Mouse (Mus musculus) stomach, postnatal 0 days (tissue): ENCODE results near the gene Susd4. TPM values are rescaled to one million over a fixed set of nuclear protein-coding genes. Genes with fewer than 3 reads are reported as not detected.
A peak's percentile ranks its signal among the peaks of the same experiment; 100 is the strongest.

Experiments
- ATAC-seq: fragments of 200-750 bp; cut with Nextera tagmentation; 2 replicates; pipeline ENCODE4 v1.8.0; 2017; ENCODE audit not compliant: low FRiP score, low TSS enrichment
- DNase-seq: peaks from one replicate; pipeline ENCODE4 v3.0.0-alpha.2; 2016; ENCODE audit warnings: low spot score
- H3K27ac ChIP-seq: fragments of 300-500 bp; sonication (generic); replicated peaks from 2 replicates; pipeline ENCODE4 v1.5.1; 2014; ENCODE audit warnings: mild to moderate bottlenecking, control low read depth
- H3K27me3 ChIP-seq: fragments of 300-500 bp; sonication (generic); 2 replicates; pipeline ENCODE4 v1.6.1; 2014; ENCODE audit warnings: low read length; ENCODE audit not compliant: control insufficient read depth, insufficient read depth
- H3K36me3 ChIP-seq: fragments of 300-500 bp; sonication (generic); 2 replicates; pipeline ENCODE4 v1.6.1; 2014; ENCODE audit warnings: low read length, mixed read lengths; ENCODE audit not compliant: control insufficient read depth, insufficient read depth
- H3K4me1 ChIP-seq: fragments of 300-500 bp; sonication (generic); replicated peaks from 2 replicates; pipeline ENCODE4 v1.6.1; 2014; ENCODE audit warnings: antibody characterized with exemption; ENCODE audit not compliant: control insufficient read depth, insufficient read depth
- H3K4me2 ChIP-seq: fragments of 300-500 bp; sonication (generic); replicated peaks from 2 replicates; pipeline ENCODE4 v1.6.1; 2014; ENCODE audit warnings: low read depth, mild to moderate bottlenecking, control low read depth, moderate library complexity
- H3K4me3 ChIP-seq: fragments of 300-500 bp; sonication (generic); 2 replicates; pipeline ENCODE4 v1.5.1; 2014; ENCODE audit warnings: low read depth, low read length, control low read depth
- H3K9ac ChIP-seq: fragments of 300-500 bp; sonication (generic); 2 replicates; pipeline ENCODE4 v1.6.1; 2014; ENCODE audit warnings: mild to moderate bottlenecking, low read length, control low read depth, mixed read lengths
- H3K9me3 ChIP-seq: fragments of 300-500 bp; sonication (generic); 2 replicates; pipeline ENCODE4 v1.6.1; 2016; ENCODE audit warnings: low read length; ENCODE audit not compliant: control insufficient read depth
- CTCF ChIP-seq: IDR thresholded peaks from 2 replicates; pipeline ENCODE4 v1.5.1; 2016; ENCODE audit warnings: antibody characterized with exemption, low read depth, mild to moderate bottlenecking, moderate library complexity
- EP300 ChIP-seq: optimal IDR thresholded peaks from 2 replicates; pipeline ENCODE3; 2016; ENCODE audit warnings: antibody characterized with exemption
- WGBS: fragments of 180-500 bp; shearing (Covaris S2); extraction: QIAGEN DNeasy Blood & Tissue Kit; methylation state at CpG from one replicate; pipeline ENCODE4 v1.1.7; 2014; 5-methylcytosine and 5-hydroxymethylcytosine counted together
- polyA plus RNA-seq: library from polyadenylated mRNA; unstranded; fragments of >200 nt; fragmentation: Nextera tagmentation; extraction: Ambion mirVana; gene quantifications from 2 replicates; pipeline ENCODE4 v1.2.1, GENCODE M21; 2015

Susd4 gene
- polyA plus RNA-seq, 1 experiment from 2014 or later = 8.2 TPM

GRCm38 (mm10) chr1:182927878-182928851 is 164.5 kb downstream of the Susd4 start:
- 66% methylated on average over 19 of the region's 19 CpGs for WGBS
- no peaks in the 10 kb centered on the region for H3K9me3 ChIP-seq
- no peak overlapping the region for H3K4me2 ChIP-seq
- H3K27ac ChIP-seq = no peak overlapping the region
- TF ChIP-seq CTCF = no peak
- TF ChIP-seq EP300 = no peak
- H3K4me1 ChIP-seq = no peaks in the 10 kb centered on the region
- no peak overlapping the region for H3K9ac ChIP-seq
- H3K4me3 ChIP-seq = no peak overlapping the region
- DNase-seq (no peak), ATAC-seq (no peak)
- H3K27me3 ChIP-seq = no peaks in the 10 kb centered on the region
- H3K36me3 ChIP-seq = no peaks in the 10 kb centered on the region

- Histone ChIP-seq H3K4me2 (no peak overlapping the region), H3K27ac (no peak overlapping the region), H3K4me1 (no peaks in the 10 kb centered on the region), H3K4me3 (no peak overlapping the region), H3K9me3 (no peaks in the 10 kb centered on the region), H3K27me3 (no peaks in the 10 kb centered on the region), H3K9ac (no peak overlapping the region), H3K36me3 (no peaks in the 10 kb centered on the region)
- TF ChIP-seq CTCF = no peak
- no peak for TF ChIP-seq EP300
- no peak for ATAC-seq
- WGBS = 42% methylated on average over 6 of the region's 6 CpGs
- DNase-seq = no peak
Measured at GRCm38 (mm10) chr1:182935469-182935868, 171.8 kb downstream of the Susd4 start.

DNA sequence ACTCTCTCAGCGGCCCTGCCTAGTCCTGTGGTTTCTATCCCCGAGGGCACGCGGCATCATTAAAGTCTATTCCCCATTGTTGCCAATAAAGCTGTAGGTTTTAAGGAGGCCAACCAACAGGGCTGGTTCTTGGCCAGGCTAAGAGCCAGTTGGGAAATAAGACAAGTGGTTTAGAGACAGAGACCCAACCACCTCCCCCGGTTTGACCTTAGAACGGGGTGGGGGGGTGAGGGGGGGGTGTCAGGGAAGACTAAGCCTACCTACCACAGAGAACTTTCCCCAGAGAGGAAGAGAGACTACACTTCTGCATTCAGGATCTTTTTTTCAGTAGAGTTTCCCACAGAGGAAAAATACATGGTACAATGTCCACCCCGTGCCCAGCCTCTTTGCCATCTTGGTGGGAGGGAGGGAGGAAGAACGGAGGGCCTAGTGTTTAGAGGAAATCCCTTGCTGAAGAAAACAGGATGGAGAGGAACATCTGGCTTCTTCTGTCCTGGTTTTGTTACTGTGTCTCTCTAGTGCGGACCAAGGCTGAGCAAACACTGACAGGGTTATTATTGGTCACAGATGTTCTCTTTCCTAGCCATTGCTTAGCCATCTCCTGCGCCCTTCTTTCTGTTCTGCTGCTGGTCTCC is 173.9 kb downstream of the Susd4 start:
- H3K4me3 ChIP-seq = no peak overlapping the region
- no peak for DNase-seq
- no peaks in the 10 kb centered on the region for H3K4me1 ChIP-seq
- no peak for TF ChIP-seq CTCF
- no peaks in the 10 kb centered on the region for H3K36me3 ChIP-seq
- H3K4me2 ChIP-seq = no peak overlapping the region
- ATAC-seq = no peak
- H3K9ac ChIP-seq = no peak overlapping the region
- no peaks in the 10 kb centered on the region for H3K27me3 ChIP-seq
- H3K9me3 ChIP-seq = no peaks in the 10 kb centered on the region
- no peak overlapping the region for H3K27ac ChIP-seq
- WGBS = 71% methylated on average over 10 of the region's 10 CpGs

- no peak overlapping the region for H3K27ac ChIP-seq
- WGBS = 75% methylated on average over 2 of the region's 2 CpGs
- H3K36me3 ChIP-seq = no peaks in the 10 kb centered on the region
- no peaks in the 10 kb centered on the region for H3K9me3 ChIP-seq
- ATAC-seq (no peak), DNase-seq (no peak)
- TF ChIP-seq CTCF (no peak), EP300 (no peak)
- no peak overlapping the region for H3K4me2 ChIP-seq
- H3K9ac ChIP-seq = no peak overlapping the region
- H3K27me3 ChIP-seq = no peaks in the 10 kb centered on the region
- H3K4me3 ChIP-seq = no peak overlapping the region
- H3K4me1 ChIP-seq = no peaks in the 10 kb centered on the region
Measured at GRCm38 (mm10) chr1:182941921-182942320, 178.3 kb downstream of the Susd4 start.

DNA sequence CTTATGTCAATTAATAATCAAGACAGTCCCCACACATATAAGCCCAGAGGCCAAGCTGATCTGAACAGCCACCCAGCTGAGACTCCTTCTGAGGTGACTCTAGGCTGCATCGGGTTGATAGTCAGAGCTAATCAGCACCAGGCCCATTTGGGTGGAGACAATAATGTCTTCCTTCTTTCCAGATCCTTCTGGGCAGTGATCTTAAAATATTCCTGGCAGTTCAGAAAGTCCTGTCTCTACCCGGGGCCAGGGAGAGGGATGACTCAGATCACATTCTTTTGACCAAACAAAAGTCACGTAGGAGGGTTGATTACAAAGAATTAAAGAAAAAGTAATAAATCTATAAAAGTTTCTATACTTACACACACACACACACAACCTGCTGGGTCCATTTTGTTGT is 180.3 kb downstream of the Susd4 start:
- H3K9me3 ChIP-seq = no peaks in the 10 kb centered on the region
- 56% methylated on average over 3 of the region's 3 CpGs for WGBS
- 0 out of 2 replicates have a peak overlapping the region, but pooled peaks have one; percentile 18 for H3K27ac ChIP-seq
- H3K4me1 ChIP-seq = no peaks in the 10 kb centered on the region
- no peak overlapping the region for H3K4me3 ChIP-seq
- no peaks in the 10 kb centered on the region for H3K36me3 ChIP-seq
- no peak overlapping the region for H3K4me2 ChIP-seq
- DNase-seq = no peak
- H3K9ac ChIP-seq = no peak overlapping the region
- TF ChIP-seq EP300 (no peak), CTCF (no peak)
- no peaks in the 10 kb centered on the region for H3K27me3 ChIP-seq
- no peak for ATAC-seq

DNA sequence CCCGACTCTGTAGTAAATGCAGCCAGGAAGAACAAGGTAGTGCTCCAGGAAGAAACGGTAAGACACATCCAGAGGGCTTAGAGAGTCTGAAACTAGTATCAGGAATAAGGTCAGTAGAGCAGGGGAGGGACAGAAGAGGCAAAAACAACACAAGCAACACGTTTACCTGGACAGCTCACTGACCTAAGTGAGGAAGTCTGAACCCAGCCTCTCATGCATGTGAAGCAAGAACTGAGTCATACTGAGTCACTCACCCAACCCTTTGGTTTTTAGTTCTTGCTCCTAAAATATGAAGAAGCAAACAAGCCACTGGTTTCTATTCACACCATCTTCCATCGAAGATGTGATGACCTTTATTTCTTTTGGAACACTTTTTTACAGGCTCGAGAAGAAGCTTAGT is 181.0 kb downstream of the Susd4 start:
- TF ChIP-seq CTCF = no peak
- no peak for TF ChIP-seq EP300
- H3K27me3 ChIP-seq = no peaks in the 10 kb centered on the region
- no peaks in the 10 kb centered on the region for H3K4me1 ChIP-seq
- no peaks in the 10 kb centered on the region for H3K36me3 ChIP-seq
- peak; percentile 59 for ATAC-seq
- no peak overlapping the region for H3K27ac ChIP-seq
- H3K4me3 ChIP-seq = no peak overlapping the region
- no peak overlapping the region for H3K9ac ChIP-seq
- no peak for DNase-seq
- 57% methylated on average over 5 of the region's 5 CpGs for WGBS
- H3K9me3 ChIP-seq = no peaks in the 10 kb centered on the region
- H3K4me2 ChIP-seq = no peak overlapping the region
